Mouse (Mus musculus): ENCODE data around the gene Rec114.

DNA sequence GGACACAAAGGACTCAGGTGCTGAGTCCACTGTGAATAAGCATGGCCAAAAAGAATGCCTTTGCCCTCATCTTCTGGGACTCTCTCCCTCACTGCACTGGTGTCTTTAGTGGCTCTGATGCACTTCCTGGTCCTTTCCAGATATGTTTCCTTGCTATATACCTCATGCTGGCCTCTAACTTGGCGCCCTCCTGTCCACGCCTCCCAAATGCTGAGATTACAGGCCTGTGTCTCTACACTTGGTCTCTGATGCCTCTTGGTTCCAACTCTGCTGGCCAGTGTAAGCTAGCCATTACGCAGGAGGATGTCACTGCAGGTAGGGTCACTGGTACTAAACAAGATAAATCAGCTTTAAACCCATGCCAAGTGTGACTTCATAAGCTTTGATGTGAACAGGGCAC lies 75.6 kb downstream of the Rec114 start:
- TF ChIP-seq CTCF (conservative IDR thresholded peaks at IDR 0.05; ENCODE audit: insufficient read depth, insufficient read length, low read depth, low read length) (no peak), POLR2A (IDR thresholded peaks at IDR 0.05; ENCODE audit: low read depth, low read length) (no peak)

Data from kidney, adult 2 months (tissue).